Mouse (Mus musculus) cerebellum, adult 2 months (tissue): ENCODE data around the gene Adamts7. TPM values are rescaled to one million over a fixed set of nuclear protein-coding genes. Genes with fewer than 3 reads are reported as not detected.

Source experiments
- DNase-seq, 2 experiments: peaks; one replicate each; pipeline ENCODE4 v3.0.0; 2021
- H3K27ac ChIP-seq: fragments of 200-500 bp; 2 replicates; pipeline ENCODE4 v1.5.1; 2012; ENCODE audit warnings: low read length, control low read depth, inconsistent platforms; ENCODE audit not compliant: insufficient read depth
- H3K27me3 ChIP-seq: fragments of 200-500 bp; 2 replicates; pipeline ENCODE4 v1.6.1; 2012; ENCODE audit warnings: inconsistent platforms, mild to moderate bottlenecking, low read length, moderate library complexity; ENCODE audit not compliant: control insufficient read depth, insufficient read depth
- H3K4me1 ChIP-seq: fragments of 200-500 bp; 2 replicates; pipeline ENCODE4 v1.6.1; 2011; ENCODE audit warnings: low read length; ENCODE audit not compliant: control insufficient read depth, insufficient read depth
- H3K4me3 ChIP-seq: fragments of 200-500 bp; replicated peaks from 2 replicates; pipeline ENCODE3; 2011; ENCODE audit warnings: mild to moderate bottlenecking, low read depth, low read length, control low read depth; ENCODE audit not compliant: insufficient read depth
- CTCF ChIP-seq: fragments of 200-500 bp; IDR thresholded peaks from 2 replicates; pipeline ENCODE4 v1.5.1; 2011; ENCODE audit warnings: low read depth, mild to moderate bottlenecking, control low read depth, low read length, moderate library complexity, borderline replicate concordance; ENCODE audit not compliant: insufficient read depth
- POLR2A ChIP-seq: fragments of 200-500 bp; IDR thresholded peaks from 2 replicates; pipeline ENCODE4 v1.6.1; 2011; ENCODE audit warnings: low read length, control low read depth, borderline replicate concordance; ENCODE audit not compliant: insufficient read depth
- WGBS: fragments of 180-500 bp; shearing (Covaris S2); methylation state at CpG from one replicate; pipeline ENCODE4 v1.1.7; 2018; 5-methylcytosine and 5-hydroxymethylcytosine counted together
- polyA plus RNA-seq: library from polyadenylated mRNA; depleted of rRNA; stranded (reverse); fragments of >200 nt; gene quantifications from 2 replicates; pipeline ENCODE4 v1.2.3, GENCODE M21; 2012

The Adamts7 gene
- polyA plus RNA-seq, 1 experiment, result 0.34 TPM

DNA sequence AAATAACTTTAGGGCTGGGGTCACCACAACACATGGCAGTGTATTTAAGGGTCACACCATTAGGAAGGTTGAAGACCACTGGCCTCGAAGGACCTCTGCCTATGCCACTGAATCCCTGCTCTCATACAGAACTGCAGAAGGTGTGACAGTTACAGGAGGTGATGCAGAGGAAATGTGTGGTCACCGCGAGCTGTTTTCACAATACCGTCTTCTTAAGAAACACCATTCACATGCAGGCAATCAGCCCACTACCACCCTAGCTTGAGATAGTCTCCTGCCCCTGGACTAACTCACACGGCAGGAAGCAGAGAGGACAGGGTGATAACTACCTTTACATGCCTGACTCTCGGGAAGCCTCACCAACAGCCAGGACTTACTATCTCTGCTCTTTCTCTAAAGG lies 82.3 kb downstream of the Adamts7 start:
- WGBS, result 96% methylated on average over 6 of the region's 6 CpGs
- no peak overlapping the region for H3K27ac ChIP-seq

DNA sequence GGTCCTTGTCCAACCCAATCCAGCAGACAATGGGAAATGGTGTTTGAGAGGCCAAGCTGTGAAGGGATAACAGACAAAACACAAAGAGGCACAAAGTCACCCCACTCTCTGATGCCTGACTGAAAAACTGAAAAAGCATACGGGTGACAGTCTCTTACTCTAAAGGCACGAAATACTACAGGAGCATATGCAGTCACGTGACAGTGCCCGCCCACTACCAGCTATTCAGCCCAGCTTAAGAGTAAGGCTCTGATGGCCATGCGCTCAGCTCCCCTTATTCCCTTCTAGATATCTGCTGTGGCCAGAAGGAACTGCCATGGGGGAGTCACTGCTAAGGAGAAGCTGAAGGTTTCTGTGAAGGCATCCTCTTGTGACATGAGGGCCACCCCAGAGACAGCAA lies 82.9 kb downstream of the Adamts7 start:
- no peaks in the 10 kb centered on the region for H3K27me3 ChIP-seq
- H3K4me3 ChIP-seq, result no peak overlapping the region
- 94% methylated on average over 5 of the region's 5 CpGs for WGBS
- no peak for DNase-seq
- TF ChIP-seq CTCF (no peak), POLR2A (no peak)
- H3K27ac ChIP-seq, result no peak overlapping the region
- H3K4me1 ChIP-seq, result peaks cover 16% of the 10 kb centered on the region

More for the DNA sequence above, 82.3 kb downstream of the Adamts7 start:
- Histone ChIP-seq H3K4me1 (peaks cover 16% of the 10 kb centered on the region), H3K4me3 (no peak overlapping the region), H3K27me3 (no peaks in the 10 kb centered on the region)
- DNase-seq, result no peak
- no peak for TF ChIP-seq CTCF
- no peak for TF ChIP-seq POLR2A

DNA sequence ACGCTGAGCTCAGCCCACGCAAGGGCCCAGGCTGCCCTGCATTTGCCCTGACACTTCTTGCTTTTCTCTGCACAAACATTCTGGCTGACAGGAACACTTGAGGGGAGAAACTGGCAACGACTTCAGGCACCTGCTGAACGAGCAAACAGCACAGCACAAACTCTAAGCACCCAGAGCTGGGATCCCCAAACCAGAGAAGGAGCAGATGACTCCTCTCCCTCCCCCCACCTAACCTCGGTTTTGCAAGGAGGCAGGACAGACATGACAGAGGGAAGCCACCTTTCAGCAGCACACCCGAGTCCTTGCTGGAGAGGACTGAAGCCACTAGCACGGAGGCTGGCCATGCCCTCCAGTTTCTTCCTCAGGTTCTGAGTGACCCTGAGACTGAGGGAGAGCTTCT lies 84.4 kb downstream of the Adamts7 start:
- TF ChIP-seq CTCF, result no peak
- TF ChIP-seq POLR2A, result no peak
- DNase-seq, result no peak
- Histone ChIP-seq H3K27me3 (no peaks in the 10 kb centered on the region), H3K27ac (no peak overlapping the region), H3K4me1 (peaks cover 15% of the 10 kb centered on the region), H3K4me3 (no peak overlapping the region)
- WGBS, result 41% methylated on average over 7 of the region's 7 CpGs

DNA sequence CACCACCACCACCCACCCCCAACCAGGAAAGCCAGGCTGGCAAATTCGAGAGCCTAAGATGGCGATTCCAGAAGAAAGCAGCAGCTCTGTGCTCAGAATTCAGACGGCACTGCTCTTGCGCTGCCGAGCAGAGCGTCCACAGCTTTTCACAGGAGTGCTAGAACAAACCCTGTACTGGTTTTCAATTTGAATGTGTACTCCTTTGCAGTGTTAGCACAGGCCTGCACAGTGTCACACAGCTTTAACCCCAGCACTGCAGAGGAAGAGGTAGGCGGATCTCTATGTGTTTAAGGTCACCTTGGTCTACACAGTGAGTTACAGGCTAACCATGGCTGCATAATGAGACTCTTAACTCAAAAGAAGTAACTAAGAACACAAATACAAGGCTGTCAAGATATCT lies 85.5 kb downstream of the Adamts7 start:
- DNase-seq, result no peak
- 91% methylated on average over 7 of the region's 7 CpGs for WGBS
- TF ChIP-seq CTCF, result no peak
- H3K4me3 ChIP-seq, result no peak overlapping the region
- no peak overlapping the region for H3K27ac ChIP-seq
- H3K4me1 ChIP-seq, result peaks cover 9% of the 10 kb centered on the region
- no peaks in the 10 kb centered on the region for H3K27me3 ChIP-seq

DNA sequence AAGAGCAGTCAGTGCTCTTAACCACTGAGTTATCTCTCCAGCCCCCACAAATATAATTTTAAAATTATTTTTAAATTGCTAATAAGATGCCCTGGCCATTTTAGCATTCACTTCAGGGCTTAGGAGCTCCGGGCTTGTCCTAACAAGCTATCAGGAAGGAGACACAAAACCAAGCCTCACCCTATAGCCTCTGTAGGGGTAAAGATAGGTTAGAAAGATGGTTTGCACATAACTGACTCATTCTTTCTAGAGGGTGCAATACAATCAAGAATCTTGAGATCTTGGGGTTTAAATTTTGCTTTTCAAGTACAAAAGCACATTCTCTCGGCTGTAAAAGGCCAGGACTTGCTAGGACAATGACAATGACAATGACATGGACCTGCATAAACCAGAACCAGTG lies 86.2 kb downstream of the Adamts7 start:
- no peak overlapping the region for H3K27ac ChIP-seq
- no peaks in the 10 kb centered on the region for H3K27me3 ChIP-seq
- WGBS, result 97% methylated on average over 2 of the region's 2 CpGs
- TF ChIP-seq POLR2A (no peak), CTCF (no peak)
- no peak for DNase-seq
- no peak overlapping the region for H3K4me3 ChIP-seq
- peaks cover 9% of the 10 kb centered on the region; the same call in 1 of the 2 replicates for H3K4me1 ChIP-seq

- WGBS, result 91% methylated on average over 5 of the region's 5 CpGs
- TF ChIP-seq CTCF (no peak), POLR2A (no peak)
- H3K4me1 ChIP-seq, result peaks cover 7% of the 10 kb centered on the region; the same call in 1 of the 2 replicates
- H3K27ac ChIP-seq, result no peak overlapping the region
- H3K27me3 ChIP-seq, result no peaks in the 10 kb centered on the region
- DNase-seq, result no peak
- no peak overlapping the region for H3K4me3 ChIP-seq
These were observed 87.4 kb downstream of the Adamts7 start for GRCm38 (mm10) chr9:90250141-90250775.

DNA sequence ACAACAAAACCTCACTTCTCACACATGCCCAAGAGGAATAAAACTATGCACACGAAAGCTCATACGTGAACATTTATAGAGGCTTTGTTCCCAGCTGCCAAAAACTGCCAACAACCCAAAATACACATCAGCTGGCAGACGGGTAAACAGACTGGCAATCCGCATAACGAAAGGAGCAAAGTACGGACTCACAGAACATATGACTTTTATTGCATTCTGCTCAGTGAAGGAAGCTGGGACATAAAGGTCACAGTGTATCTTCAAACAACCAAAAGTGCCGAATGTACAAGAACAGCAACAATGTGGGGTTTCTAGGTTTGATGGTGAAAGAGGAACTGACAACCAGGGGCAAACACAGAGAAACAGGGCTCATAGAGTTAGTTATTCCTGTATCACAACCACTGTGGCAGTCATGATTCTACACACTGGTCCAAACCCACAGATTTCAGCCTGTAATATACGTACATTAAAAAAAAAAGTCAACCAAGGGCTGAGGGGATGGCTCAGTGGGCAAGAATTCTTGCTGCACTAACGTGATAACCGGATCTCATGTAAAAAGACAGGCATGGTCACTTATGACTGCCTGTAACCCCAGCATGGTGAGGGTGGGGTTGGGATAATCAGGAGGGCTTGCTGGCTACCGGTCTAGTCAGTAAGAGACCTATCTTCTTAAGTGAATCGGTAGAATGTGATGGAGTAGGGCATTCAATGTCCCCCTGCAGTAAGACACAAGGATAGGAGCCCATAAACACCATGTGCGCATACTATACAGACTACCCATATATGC lies 88.3 kb downstream of the Adamts7 start:
- TF ChIP-seq CTCF, result no peak
- TF ChIP-seq POLR2A, result no peak
- DNase-seq, result no peak
- Histone ChIP-seq H3K4me3 (no peak overlapping the region), H3K4me1 (peaks cover 7% of the 10 kb centered on the region; the same call in 1 of the 2 replicates), H3K27ac (no peak overlapping the region), H3K27me3 (no peaks in the 10 kb centered on the region)
- WGBS, result 85% methylated on average over 13 of the region's 13 CpGs

GRCm38 (mm10) chr9:90253181-90253580 lies 90.3 kb downstream of the Adamts7 start:
- H3K4me3 ChIP-seq, result no peak overlapping the region
- peaks cover 7% of the 10 kb centered on the region for H3K4me1 ChIP-seq
- H3K27ac ChIP-seq, result no peak overlapping the region
- H3K27me3 ChIP-seq, result no peaks in the 10 kb centered on the region
- WGBS, result 95% methylated on average over 2 of the region's 2 CpGs
- TF ChIP-seq CTCF (no peak), POLR2A (no peak)
- DNase-seq, result no peak
